Mouse (Mus musculus): ENCODE results near the gene Samd10.

Samd10 gene

DNA sequence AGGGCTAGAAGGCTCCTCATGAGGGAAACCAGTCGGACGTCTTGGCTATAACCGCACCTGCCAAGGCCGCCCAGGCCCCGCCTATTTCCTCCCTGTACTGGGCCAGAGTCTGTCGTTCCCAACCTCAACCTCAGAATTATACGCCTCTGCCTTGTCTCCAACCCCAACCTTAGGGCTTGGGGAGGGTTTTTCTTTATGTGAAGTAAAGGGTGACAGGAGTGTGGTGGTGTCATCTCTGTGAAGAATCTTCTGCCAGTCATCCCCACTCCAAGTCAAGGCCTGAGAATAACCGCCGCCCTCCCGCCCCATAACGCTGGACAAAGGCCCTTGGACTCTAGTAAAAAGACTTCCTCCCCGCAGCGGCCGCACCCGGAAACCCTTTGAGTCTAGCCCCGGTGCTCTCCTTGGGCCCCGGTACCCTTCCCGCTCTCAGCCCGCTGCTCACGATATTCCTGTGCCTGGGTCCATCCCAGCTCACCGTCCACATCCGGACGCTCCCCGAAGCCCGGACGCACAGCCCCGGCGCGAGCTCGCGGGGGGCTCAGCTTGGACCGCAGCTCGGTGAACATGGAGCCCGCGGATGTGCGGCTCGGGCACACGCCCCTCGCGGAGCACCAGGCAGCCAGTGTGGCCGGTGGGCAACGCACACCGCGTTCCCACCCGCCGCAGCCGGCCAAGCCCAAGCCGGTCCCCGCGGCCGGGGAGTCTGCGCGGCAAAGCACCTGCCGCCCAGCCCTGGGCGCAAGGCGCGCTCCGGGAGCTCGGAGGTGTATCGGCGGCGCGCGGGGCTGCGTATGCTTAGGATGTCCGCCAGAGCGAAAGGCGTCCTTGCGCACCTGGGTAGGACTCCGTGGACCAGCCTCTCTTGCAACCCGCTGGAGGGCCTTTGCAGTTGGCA, at the start of gene Samd10:
Samd10 (minus strand) TSS at position 759 of the 898 bp plus-strand sequence.
- peak; percentile 84 to 85 for DNase-seq

DNA sequence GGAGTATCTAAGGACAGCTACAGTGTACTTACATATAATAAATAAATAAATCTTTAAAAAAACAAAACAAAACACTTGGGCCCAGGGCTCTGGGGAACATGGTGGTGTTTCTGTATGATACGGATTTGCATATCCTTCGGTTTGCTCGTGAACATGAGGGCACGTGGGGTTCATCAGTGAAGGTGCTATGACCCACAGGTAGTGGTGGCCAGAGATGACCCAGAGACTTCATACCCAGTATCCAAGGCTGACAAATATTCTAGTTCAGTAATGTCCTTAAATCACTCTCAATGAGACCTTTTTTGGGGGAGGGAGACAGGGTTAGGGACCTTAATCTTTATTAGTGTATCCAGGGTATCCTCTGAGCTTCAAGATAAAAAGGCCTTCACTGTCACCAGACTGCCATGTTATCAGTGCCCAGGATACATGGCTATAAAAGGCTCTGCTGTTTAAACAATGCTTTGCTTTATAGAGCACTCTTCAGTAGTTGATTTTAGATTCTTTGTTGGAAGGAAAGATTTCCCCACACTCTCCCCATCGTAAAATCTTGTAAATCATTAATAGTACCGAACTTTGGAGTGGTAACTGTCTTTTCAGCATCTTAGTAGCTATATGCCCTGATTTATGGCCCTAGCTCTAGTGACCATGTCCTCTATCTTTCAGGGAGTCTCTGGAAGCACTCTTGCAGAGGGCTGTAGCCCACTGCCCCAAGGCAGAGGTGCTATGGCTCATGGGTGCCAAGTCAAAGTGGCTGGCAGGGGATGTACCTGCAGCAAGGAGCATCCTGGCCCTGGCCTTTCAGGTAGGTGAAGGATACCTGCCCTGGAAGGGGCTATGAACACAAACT, 47.8 kb upstream of the Samd10 start:
- no peak for DNase-seq

DNA sequence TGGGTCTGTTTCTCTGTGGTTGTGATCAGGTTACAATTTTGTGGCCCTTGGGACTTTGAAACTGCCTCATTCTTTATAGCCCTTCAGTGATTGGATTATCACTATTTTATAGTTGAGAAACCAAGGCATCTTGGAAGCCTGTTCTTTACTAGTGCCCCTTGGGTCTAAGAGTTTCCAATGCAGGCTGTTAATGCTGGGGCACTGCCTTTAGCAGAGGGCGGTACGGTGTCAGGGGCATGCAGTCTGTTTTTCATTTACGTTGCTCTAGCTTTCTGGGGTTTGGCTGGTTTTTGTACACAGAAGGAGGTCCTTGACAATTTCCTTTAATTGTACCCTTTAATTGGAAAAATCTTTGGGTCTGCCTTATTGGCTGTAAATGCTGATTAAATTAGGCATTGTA, 46.7 kb upstream of the Samd10 start:
- DNase-seq: no peak

DNA sequence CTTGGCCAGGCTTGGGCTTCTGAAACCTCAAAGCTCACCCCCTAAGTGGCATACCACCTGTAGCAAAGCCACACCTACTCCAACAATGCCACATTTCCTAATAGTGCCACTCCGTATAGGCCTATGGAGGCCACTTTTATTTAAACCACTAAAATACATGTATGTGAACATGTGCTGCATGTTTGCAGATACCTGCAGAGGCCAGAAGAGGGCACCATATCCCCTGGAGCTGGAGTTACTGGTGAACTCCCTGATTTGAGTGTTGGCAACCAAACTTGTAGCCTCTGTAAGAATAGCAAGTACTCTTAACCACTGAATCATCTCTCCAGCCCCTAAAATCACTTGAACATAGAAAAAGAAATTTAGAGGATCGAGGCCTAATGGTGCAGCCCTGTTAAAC, 45.3 kb upstream of the Samd10 start:
- peak; percentile 73 to 74 for DNase-seq

DNA sequence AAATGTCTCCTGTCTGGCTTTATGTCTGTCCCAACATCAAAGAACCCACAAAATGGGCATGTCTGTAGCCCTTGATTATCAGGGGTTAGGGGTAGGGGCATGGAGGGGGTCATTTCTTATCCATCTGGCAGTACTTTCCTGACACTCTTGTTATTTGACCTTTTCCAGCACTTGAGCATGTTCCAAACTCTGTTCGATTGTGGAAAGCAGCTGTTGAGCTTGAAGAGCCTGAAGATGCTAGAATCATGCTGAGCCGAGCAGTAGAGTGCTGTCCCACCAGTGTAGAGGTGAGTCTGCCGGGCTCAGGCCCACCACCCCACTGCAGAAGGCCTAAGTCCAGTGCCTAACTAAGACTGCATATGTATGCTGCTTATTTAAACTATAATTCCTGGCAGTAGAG, 36.9 kb upstream of the Samd10 start:
- no peak for DNase-seq

DNA sequence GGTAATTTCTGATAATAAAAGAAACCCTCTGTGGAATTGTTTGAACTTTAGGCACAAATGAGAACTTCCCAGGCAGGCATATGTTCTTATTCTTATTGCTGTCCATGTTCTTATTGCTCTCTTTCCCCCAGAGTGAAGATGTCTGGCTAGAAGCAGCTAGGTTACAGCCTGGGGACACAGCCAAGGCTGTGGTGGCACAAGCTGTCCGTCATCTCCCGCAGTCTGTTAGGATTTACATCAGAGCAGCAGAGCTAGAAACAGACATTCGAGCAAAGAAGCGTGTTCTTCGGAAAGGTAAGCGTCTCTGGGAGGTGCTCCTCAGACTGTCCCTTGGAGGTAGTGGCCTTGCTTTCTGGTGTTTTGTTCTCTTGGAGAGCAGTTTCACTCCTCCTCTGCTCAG, 33.6 kb upstream of the Samd10 start:
- peak; percentile 18 to 29 for DNase-seq

DNA sequence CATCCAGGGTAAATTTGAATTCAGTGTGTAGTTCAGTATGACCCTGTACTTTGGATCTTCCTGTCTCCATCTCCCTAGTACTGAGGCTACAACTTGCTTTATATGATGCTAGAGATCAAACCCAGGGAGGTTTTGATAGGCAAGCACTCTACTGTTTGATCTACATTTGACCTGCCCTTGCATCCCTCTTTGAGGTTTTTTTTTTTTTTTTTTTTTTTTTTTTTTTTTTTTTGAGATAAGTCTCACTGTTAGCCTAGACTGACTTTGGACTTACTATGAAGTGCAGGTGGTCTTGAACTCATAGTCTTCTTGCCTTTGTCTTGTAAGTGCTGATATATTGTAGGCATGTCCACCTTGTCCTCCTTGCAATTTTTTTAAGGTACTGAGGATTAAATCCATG, 29.5 kb upstream of the Samd10 start:
- no peak for DNase-seq

DNA sequence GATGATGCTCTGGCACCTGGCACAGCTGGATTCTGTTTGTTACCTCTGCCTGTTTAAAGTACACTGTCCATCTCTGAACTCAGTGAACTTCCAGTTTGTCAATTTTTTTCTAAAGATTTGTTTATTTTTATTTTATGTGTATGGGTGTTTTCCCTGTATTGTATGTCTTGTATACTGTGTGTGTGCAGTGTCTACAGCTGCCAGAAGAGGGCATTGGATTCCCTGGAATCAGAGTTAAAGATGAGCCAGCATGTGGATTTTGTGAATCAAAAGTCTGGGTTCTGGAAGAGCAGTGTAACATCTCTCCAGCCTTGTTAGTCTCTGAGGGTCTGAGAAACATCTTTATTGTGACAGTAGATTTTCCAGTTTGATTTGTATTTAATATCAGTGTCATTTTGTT, 24.4 kb upstream of the Samd10 start:
- peak; percentile 59 to 60 for DNase-seq

DNA sequence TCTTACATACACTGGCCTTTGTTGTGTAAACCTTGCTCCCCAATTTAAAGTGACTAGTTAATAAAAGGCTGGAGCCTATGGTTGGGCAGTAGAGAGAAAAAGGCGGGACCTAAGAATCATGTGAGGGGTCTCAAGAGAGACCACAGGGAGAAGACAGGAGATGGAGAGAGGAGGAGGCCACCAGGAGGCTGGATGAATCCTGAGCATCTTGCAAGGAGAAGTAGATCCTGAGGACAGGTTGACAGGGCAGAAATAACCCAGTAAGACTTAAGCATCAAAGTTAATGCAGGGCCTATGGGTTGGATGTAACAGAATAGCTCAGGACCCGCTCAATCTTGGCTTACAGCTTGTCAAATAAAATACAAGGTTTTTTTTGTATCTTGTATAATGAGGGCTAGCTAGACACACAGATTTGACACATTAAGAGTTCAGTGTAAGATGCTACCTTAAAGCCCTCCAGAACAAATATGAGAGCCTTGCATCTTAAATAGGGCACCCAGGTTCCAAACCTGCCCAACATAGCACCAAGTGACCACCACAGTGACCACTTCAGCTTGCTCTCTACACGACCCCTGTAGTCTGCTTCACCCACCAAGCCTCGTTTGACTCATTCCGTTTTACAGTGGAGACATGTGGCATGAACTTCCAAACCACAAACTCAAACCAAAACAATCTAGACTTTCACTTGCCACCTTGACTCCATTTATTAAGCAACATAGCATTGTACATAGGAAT, 19.9 kb upstream of the Samd10 start:
- DNase-seq: no peak

DNA sequence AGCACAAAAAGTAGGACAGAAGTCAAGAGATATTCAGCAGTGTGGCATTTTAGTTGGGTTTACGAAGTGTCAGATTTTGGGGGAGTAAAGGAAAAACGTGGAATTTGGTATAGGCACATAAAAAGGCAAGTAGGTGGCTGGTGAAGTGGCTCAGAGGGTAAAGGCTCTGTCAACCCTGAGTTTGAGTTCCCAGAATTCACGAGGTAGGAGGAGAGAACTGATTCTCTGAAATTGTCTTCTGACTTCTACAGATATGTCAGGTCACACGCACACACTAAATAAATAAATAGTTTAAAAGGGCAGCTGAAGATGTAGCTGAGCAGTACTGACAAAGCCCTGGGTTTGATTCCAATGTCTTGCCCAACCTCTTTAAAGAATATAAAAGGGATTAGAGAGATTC, 3.4 kb upstream of the Samd10 start:
- DNase-seq: no peak

DNA sequence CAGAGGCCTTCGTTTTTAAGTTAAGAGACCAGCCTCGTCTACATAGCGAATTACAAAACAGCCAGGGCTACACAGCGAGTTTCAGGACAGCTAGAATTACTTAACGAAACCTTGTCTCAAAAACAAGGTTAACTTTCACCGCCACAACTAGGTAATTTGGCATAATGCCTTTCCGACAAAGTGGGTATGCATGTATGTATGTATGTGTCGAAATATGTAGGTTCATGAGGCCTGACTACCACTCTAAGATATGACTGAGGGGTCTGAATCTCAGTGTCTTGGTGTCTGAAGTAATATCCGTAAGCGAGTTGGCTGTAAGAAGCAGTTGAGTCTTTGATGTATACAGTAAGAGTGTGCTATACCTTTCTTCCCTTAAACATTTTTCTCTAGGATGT, 2.7 kb upstream of the Samd10 start:
- DNase-seq: peak in 1 of 2 experiments; percentile 21

DNA sequence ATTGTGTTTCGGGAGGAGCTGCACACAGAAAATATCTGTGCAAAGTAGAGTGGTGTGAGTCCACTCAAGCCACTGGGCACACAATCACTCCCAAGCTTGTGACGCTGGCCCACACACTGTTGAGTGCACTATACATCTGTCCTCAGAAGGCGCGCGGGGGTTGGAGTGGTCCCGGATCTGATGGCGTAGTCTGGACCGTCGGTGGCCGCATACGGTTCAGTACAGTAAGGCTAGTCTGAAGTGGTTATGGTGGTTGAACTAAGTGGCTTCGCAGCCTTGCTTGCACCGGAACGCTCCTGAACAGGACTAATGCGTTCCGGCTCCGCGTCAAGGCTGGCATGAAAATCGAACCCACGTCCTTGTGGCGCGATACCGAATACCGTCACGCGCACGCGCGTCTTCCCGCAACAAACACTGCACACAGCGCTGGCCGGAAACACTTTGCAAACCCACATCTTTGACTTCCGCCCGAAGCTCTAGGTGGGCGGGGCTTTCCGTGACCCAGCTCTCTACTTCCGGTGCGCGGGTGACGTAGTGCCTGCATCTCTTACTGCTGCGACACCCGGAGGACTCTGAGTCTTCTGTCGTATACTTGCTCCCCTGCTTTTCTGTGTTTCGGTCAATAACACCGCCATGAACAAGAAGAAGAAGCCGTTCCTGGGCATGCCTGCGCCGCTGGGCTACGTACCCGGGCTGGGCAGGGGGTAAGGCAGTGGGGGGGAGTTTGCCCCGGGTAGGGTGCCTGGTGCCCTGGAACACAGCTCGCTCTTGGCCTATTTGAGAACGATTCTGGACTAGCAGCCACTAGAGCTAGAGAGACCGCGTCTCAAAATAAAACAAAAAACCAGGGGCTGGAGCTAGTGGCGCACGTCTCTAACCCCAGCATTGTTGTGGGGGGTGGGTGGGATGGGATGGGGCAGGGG, 2.1 kb upstream of the Samd10 start:
- DNase-seq: peak; percentile 99

DNA sequence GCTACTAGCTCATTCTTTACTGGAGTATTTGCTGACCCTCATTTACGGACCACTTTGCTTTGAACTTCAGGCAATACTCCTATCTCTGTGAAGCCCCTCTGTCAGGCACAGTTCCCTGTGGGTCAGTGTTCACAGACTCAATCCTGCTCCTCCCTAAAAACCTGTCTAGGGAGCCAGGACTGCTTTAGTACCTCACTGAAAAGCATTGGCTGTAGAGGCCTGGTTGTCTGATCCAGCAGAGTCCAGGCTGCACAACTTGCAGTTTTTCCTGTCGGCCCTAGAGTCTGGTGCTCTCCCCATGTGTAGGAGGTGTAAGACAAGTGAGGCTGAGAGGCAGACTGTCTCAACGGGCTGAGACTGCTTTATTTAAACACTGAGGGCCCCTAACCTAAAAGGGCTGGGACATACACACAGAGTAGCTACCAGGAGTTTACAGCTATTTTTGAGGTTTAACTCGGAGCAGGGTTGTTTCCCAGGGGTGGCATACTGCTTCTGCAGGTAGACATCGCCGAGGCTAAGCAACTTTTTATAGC, 1.3 kb upstream of the Samd10 start:
- DNase-seq: peak in 1 of 2 experiments; percentile 20

DNA sequence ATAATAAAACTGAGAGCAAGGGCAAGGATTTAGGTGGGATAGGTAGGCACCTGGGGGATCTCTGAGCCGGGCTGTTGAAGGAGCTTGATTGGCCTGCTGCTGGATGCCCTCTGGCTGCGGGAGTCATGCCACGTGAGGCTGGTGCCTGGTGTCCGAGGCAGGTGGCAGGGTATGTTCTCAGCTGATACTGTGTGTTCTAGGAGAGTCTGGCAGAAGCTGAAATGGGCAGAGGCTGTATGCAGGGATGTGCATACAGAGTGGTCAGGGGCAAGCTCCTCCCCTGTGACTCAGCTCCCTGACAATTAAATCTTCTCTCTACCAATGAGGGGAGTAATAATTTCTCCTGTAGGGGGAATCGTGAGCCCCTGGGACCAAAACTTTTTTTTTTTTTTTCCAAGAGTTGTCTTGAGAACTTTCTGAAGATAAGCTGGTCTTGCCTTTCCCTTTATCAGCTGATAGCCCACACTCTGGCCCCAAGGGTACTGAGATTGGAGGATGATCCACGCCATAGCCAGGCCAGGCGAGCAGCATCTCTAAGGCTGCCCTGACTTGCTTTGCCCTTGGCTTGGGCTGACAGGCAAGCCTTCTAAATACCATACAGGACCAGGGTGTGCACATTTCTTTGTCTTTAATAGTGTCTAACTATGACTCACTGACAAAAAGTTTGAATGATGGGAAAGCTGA, 1.5 kb downstream of the Samd10 start:
- DNase-seq: peak in 1 of 2 experiments; percentile 19

DNA sequence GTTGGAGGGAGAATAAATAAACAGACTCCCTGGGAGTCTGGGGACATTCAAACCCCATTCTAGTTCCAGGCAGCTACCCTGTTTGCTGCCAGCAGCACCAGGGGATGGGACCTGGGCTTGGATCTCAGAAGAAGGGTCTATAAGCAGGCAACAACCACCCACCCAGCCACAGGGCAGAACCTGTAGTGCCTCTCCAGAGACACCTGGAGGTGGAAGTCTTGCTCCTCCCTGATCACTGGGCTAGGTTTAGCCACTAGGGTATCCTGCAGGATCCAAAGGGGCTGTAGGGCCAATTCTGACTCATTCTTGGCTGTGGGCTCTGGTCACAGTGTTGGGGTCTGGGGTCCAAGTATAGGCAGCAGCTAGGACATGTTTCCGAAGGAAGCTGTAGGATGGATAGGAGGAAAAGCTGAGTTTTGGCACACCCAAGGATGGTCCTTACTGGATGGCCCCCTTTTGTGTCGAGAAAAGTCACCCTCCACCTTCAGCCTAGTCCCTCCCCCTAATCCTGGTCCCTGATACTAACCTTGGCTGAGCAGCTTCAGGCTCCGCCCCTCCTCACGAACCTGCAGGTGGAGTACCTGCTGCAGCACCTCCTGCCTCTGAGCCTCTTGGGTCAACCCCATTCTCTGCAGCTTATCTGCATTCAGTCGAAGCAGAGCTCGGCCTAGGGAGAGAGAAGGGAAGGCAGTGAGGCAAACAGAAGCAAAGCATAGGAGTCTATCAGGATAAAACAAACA, 2.6 kb downstream of the Samd10 start:
- DNase-seq: no peak

DNA sequence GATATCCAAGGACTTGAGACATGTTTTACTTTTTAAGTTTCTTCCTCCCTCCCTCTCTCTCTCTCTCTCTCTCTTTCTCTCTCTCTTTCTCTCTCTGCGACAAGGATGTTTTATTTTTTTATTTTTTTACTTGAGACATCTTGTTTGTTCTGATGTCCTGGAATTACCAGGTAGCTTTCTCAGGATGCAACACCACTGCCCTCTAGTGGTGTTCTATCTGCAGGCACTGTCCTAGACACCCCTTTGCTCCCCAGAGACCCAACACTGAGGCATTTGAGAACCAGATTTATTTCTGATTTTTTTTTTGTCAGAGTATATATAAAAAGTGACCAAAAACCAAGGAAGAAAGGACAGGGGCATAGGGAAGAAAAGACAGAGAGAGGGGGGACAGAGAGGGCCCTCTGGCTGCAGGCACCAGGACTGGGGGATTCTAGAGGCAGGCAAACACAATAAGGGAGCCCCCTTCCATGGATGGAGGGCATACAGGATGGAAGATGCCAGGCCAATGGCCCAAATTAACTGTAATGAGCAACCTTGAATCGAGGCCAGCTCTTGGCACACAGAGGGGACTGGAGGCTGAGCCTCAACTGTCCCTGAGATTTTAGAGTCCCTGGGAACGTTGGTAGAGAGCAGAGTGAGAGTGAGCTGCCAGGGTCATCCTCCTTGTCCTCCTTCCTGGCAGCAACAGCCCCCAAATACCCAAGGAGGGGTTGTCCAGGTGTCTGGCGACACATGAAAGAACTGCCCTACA, 3.9 kb downstream of the Samd10 start:
- peak; percentile 83 to 88 for DNase-seq

DNA sequence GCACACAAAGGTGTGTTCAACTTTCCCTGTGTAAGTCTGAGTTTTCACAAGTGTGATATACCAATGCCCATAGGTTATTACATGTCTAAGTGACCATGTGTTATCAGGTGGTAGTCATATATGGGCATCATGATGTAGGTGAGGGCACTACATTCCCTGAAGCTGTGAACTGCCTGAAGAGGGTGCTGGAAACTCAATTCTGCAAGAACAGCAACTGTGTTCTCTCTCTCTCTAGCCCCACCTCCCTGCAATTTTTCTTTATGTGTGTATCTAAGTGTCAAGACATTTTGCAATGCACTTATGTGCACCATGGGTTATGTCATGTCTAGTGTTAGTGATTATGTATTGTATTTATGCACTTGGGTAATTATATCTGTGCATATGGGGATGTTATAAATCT, 5.1 kb downstream of the Samd10 start:
- DNase-seq: no peak

DNA sequence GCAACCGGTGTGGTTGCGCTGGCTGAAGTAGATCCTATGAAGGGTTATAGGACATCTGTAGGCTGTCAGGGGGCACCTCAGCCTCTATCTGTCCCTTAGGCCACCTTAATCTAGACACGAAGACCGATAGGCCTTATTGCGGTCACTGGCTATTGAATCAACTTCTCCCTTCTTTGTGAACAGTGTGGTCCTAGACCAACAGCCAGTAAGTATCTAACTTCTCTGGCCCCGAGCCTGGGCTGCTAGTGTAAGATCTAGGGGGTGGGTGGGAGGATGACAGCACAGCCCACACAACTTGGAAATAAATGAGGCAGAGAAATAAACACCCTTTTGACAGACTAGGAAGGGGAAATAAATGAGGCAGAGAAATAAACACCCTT, 6.0 kb downstream of the Samd10 start:
- peak in 1 of 2 experiments; percentile 32 for DNase-seq

DNA sequence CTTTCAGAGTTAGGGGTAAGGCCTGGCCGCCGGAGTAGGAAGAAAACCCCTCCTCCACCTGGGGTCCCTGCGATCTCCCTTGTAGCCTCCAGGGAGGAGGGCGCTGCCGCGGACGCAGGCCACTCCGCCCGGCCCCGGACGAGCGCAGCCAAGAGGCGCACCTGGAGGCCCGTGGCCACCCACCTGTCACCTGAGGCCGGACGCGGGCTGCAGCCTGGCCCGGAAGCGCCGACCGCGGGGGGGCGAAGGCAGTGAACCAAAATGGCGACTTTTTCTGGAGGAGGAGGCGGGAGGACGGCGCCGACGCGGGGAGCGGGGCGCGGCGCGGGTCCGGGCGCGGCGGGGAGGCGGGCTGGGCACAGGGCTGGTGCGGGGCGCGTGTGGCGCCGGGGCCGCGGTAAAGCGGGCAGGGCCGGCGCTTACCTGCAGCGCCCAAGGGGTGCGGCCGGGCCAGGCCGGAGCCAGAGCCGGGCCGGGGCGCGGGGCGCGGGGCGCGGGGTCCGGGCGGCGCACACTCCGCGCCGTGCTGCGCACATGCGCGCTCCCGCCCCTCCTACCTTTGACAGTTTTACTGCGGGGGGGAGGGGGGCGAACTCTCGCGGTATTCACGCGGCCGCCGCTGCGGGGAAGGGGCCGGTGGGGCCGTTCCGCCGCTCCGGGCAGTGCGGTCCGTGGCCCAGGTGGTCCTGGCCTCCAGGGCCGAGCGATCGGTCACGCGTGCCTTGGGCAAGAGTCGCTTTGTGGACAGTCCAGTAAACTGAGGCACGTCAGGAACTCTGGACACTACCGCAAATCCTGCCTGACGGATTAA, 6.6 kb downstream of the Samd10 start, which contains the start of gene Zfp512b:
Zfp512b (minus strand) TSS at position 573 of the 811 bp plus-strand sequence.
- DNase-seq: peak; percentile 90
